Mouse (Mus musculus) liver, postnatal 0 days (tissue): ENCODE results near the gene Bcl11b. TPM values are rescaled to one million over a fixed set of nuclear protein-coding genes. Genes with fewer than 3 reads are reported as not detected.

ENCODE experiments used
- ATAC-seq: fragments of 200-750 bp; cut with Nextera tagmentation; 2 replicates; pipeline ENCODE4 v1.8.0; 2017; ENCODE audit warnings: mild to moderate bottlenecking, moderate library complexity
- DNase-seq: peaks from one replicate; pipeline ENCODE4 v3.0.0-alpha.2; 2016
- H3K27ac ChIP-seq: fragments of 300-500 bp; sonication (generic); 2 replicates; pipeline ENCODE4 v1.5.1; 2014; ENCODE audit warnings: antibody characterized with exemption, moderate library complexity, mild to moderate bottlenecking, low read depth
- H3K27me3 ChIP-seq: fragments of 300-500 bp; sonication (generic); 2 replicates; pipeline ENCODE4 v1.6.1; 2014; ENCODE audit warnings: low read length, control low read depth, mixed read lengths; ENCODE audit not compliant: insufficient read depth
- H3K36me3 ChIP-seq: fragments of 300-500 bp; sonication (generic); replicated peaks from 2 replicates; pipeline ENCODE4 v1.6.1; 2014; ENCODE audit warnings: mild to moderate bottlenecking, control low read depth, low read length, moderate library complexity, mixed read lengths; ENCODE audit not compliant: insufficient read depth
- H3K4me1 ChIP-seq: fragments of 300-500 bp; sonication (generic); 2 replicates; pipeline ENCODE4 v1.6.1; 2014; ENCODE audit warnings: antibody characterized with exemption, mild to moderate bottlenecking, control low read depth; ENCODE audit not compliant: insufficient read depth
- H3K4me2 ChIP-seq: fragments of 300-500 bp; sonication (generic); 2 replicates; pipeline ENCODE4 v1.6.1; 2014; ENCODE audit warnings: low read depth, mild to moderate bottlenecking, low read length, moderate library complexity, mixed read lengths
- H3K4me3 ChIP-seq: fragments of 300-500 bp; sonication (generic); 2 replicates; pipeline ENCODE4 v1.5.1; 2014; ENCODE audit warnings: low read depth, low read length
- H3K9ac ChIP-seq: fragments of 300-500 bp; sonication (generic); replicated peaks from 2 replicates; pipeline ENCODE4 v1.6.1; 2014; ENCODE audit warnings: mild to moderate bottlenecking, moderate library complexity
- H3K9me3 ChIP-seq: fragments of 300-500 bp; sonication (generic); 2 replicates; pipeline ENCODE4 v1.6.1; 2016; ENCODE audit warnings: mild to moderate bottlenecking, control low read depth, low read length, mixed read lengths
- CTCF ChIP-seq: sonication (generic); IDR thresholded peaks from 2 replicates; pipeline ENCODE4 v1.5.1; 2016; ENCODE audit warnings: antibody characterized with exemption, low read depth
- EP300 ChIP-seq: IDR thresholded peaks from 2 replicates; pipeline ENCODE4 v1.6.1; 2016; ENCODE audit warnings: antibody characterized with exemption, low read depth, mild to moderate bottlenecking
- WGBS: fragments of 180-500 bp; shearing (Covaris S2); extraction: QIAGEN DNeasy Blood & Tissue Kit; methylation state at CpG from one replicate; pipeline ENCODE4 v1.1.7; 2014; ENCODE audit not compliant: insufficient replicate concordance; 5-methylcytosine and 5-hydroxymethylcytosine counted together
- polyA plus RNA-seq: library from polyadenylated mRNA; unstranded; fragments of >200 nt; fragmentation: Nextera tagmentation; extraction: Ambion mirVana; gene quantifications from 2 replicates; pipeline ENCODE4 v1.2.1, GENCODE M21; 2015

The Bcl11b gene
- polyA plus RNA-seq, 1 experiment from 2014 or later = not detected

- DNase-seq (no peak), ATAC-seq (no peak)
- 3% methylated on average over 48 of the region's 51 CpGs for WGBS
- peaks cover 64% of the 10 kb centered on the region for H3K27me3 ChIP-seq
- H3K4me3 ChIP-seq = peak overlapping the region; percentile 39
- peak overlapping the region; percentile 73 for H3K4me2 ChIP-seq
- peaks cover 3% of the 10 kb centered on the region; the same call in 1 of the 2 replicates for H3K4me1 ChIP-seq
- H3K36me3 ChIP-seq = no peaks in the 10 kb centered on the region
- no peak for TF ChIP-seq CTCF
- TF ChIP-seq EP300 = no peak
- H3K9me3 ChIP-seq = no peaks in the 10 kb centered on the region
- H3K27ac ChIP-seq = no peak overlapping the region
- H3K9ac ChIP-seq = no peak overlapping the region
Observed at GRCm38 (mm10) chr12:107980261-107980961, 23.0 kb downstream of the Bcl11b start.

DNA sequence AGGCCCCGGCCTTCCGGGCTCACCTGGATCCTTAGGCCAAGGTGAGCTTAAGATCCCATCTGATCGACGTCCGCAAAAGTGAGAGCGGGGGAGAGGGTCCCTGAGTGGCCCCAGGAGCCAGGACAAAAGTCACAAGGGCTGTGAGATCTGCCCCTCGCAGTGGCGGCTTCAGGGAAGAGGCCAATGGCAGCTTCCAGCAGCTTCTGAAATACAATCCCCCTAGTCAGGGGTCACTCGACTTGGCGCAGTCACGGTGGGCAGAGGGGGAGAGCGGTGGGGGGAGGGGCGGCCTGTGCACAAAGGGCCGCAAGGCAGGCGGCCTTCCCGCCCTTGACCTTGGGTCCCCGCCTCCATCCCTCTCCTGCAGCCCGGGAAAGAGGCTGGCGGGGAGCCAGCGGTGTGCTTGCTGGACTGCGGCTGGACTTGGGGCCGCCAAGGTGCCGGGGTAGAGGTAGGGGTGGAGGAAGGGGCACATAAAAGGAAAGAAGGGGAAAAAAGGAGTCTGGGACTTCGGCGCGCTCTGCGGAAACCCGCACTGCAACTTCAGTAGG is 23.6 kb downstream of the Bcl11b start:
- no peaks in the 10 kb centered on the region for H3K9me3 ChIP-seq
- H3K27ac ChIP-seq = no peak overlapping the region
- H3K9ac ChIP-seq = no peak overlapping the region
- H3K4me3 ChIP-seq = peak overlapping the region; percentile 39
- DNase-seq = peak; percentile 27
- no peak for ATAC-seq
- WGBS = 7% methylated on average over 28 of the region's 28 CpGs
- TF ChIP-seq CTCF (no peak), EP300 (no peak)
- no peaks in the 10 kb centered on the region for H3K36me3 ChIP-seq
- H3K27me3 ChIP-seq = peaks cover 64% of the 10 kb centered on the region
- H3K4me1 ChIP-seq = peaks cover 3% of the 10 kb centered on the region; the same call in 1 of the 2 replicates
- peak overlapping the region; percentile 73 for H3K4me2 ChIP-seq

GRCm38 (mm10) chr12:107978736-107979255 is 24.6 kb downstream of the Bcl11b start:
- Histone ChIP-seq H3K9ac (no peak overlapping the region), H3K4me1 (peaks cover 3% of the 10 kb centered on the region; the same call in 1 of the 2 replicates), H3K4me2 (no peak overlapping the region), H3K9me3 (no peaks in the 10 kb centered on the region), H3K4me3 (no peak overlapping the region), H3K27ac (no peak overlapping the region), H3K27me3 (peaks cover 64% of the 10 kb centered on the region), H3K36me3 (no peaks in the 10 kb centered on the region)
- no peak for TF ChIP-seq EP300
- TF ChIP-seq CTCF = no peak
- WGBS = 43% methylated on average over 8 of the region's 8 CpGs
- DNase-seq (no peak), ATAC-seq (no peak)

DNA sequence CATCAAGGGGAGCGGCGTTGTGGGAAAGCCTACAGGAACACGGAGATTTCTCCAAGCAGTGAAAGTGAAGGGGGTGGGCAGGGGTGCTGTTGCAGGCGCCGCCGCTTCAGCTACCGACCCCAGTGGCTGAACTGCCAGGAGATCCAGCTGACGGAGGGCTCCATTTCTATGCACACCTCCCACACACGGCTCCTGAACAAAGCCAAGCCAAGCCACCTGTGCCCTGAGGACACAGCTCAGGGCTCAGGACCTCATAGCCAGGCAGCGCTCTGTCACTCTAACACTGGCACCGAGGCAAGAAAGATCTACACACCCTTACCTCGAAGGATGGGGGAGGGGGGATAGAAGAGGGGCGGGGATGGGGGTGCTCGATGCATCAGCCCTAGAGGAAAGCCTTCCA is 25.3 kb downstream of the Bcl11b start:
- ATAC-seq (no peak), DNase-seq (no peak)
- Histone ChIP-seq H3K9me3 (no peaks in the 10 kb centered on the region), H3K4me3 (no peak overlapping the region), H3K27me3 (peaks cover 64% of the 10 kb centered on the region), H3K4me1 (peaks cover 3% of the 10 kb centered on the region; the same call in 1 of the 2 replicates), H3K27ac (no peak overlapping the region), H3K4me2 (no peak overlapping the region), H3K36me3 (no peaks in the 10 kb centered on the region), H3K9ac (no peak overlapping the region)
- 14% methylated on average over 14 of the region's 14 CpGs for WGBS
- TF ChIP-seq CTCF (no peak), EP300 (no peak)

DNA sequence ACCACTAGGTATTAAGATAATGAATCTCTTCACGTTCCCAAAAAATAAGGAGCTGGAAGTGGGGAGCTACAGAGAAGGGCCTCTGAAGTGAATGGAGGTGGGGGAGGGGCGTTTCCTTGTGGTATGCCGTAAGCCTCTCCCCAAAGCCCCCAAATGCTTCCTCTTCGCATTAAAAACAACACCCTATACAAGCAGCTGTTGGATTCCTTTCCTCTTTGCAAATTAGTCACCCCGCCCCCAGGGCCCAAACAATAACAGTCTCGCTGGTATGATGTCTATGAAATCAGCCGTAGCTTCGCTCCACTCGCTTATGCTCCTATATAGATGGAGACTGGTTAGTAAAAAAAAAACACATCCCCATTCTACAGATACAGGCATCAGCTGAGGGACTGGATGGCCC is 25.9 kb downstream of the Bcl11b start:
- no peaks in the 10 kb centered on the region for H3K36me3 ChIP-seq
- H3K4me2 ChIP-seq = no peak overlapping the region
- H3K4me1 ChIP-seq = peaks cover 3% of the 10 kb centered on the region; the same call in 1 of the 2 replicates
- H3K27me3 ChIP-seq = peaks cover 64% of the 10 kb centered on the region
- no peak overlapping the region for H3K27ac ChIP-seq
- ATAC-seq (no peak), DNase-seq (no peak)
- H3K9ac ChIP-seq = no peak overlapping the region
- H3K4me3 ChIP-seq = no peak overlapping the region
- WGBS = 11% methylated on average over 9 of the region's 9 CpGs
- no peaks in the 10 kb centered on the region for H3K9me3 ChIP-seq
- TF ChIP-seq CTCF (no peak), EP300 (no peak)

GRCm38 (mm10) chr12:107977086-107977485 is 26.3 kb downstream of the Bcl11b start:
- 18% methylated on average over 8 of the region's 8 CpGs for WGBS
- peaks cover 3% of the 10 kb centered on the region; the same call in 1 of the 2 replicates for H3K4me1 ChIP-seq

More at GRCm38 (mm10) chr12:107977086-107977485, 26.3 kb downstream of the Bcl11b start:
- peaks cover 64% of the 10 kb centered on the region for H3K27me3 ChIP-seq
- no peak overlapping the region for H3K9ac ChIP-seq
- TF ChIP-seq CTCF = no peak
- TF ChIP-seq EP300 = no peak
- H3K27ac ChIP-seq = no peak overlapping the region
- no peaks in the 10 kb centered on the region for H3K9me3 ChIP-seq
- no peak overlapping the region for H3K4me3 ChIP-seq
- H3K36me3 ChIP-seq = no peaks in the 10 kb centered on the region
- no peak for ATAC-seq
- H3K4me2 ChIP-seq = no peak overlapping the region
- no peak for DNase-seq
